Mouse (Mus musculus): ENCODE data around the gene Vmn2r87.
"Not testable (repeated sequence)": the region's sequence is repeated elsewhere in the genome, so short reads cannot be mapped to it uniquely, and the experiment has no call there.

Gene Vmn2r87

DNA sequence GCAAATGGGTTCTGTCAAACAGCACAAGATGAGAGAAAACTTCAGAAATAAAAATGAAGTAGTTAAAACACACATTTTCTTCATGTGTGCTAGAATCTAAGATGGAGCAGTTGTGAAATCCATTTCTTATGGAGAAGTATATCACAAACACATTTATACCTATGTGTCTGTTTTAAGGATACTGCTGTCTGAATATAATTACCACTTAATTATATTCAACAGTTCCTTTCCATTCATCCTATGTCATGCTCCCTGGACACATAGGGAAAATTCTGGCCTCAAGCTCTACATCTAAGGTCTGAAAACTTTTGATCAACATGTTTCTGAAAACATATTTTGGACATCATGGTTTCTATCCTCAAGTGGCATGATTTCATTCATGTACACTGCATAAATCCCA, at the start of gene Vmn2r87:
Gene Vmn2r87, minus strand, starts transcription at position 101 of the 400 bp plus-strand sequence.
- no peak for DNase-seq (ENCODE audit: low spot score)

- not testable (repeated sequence) for DNase-seq (ENCODE audit: low spot score)
Measured at GRCm38 (mm10) chr10:130544331-130544730, 47.1 kb upstream of the Vmn2r87 start.

- DNase-seq (ENCODE audit: low spot score), result peak; percentile 90
Measured at GRCm38 (mm10) chr10:130541931-130542691, 44.9 kb upstream of the Vmn2r87 start.

- peak; percentile 42 for DNase-seq (ENCODE audit: low spot score)
Measured at GRCm38 (mm10) chr10:130536101-130536500, 38.9 kb upstream of the Vmn2r87 start.

DNA sequence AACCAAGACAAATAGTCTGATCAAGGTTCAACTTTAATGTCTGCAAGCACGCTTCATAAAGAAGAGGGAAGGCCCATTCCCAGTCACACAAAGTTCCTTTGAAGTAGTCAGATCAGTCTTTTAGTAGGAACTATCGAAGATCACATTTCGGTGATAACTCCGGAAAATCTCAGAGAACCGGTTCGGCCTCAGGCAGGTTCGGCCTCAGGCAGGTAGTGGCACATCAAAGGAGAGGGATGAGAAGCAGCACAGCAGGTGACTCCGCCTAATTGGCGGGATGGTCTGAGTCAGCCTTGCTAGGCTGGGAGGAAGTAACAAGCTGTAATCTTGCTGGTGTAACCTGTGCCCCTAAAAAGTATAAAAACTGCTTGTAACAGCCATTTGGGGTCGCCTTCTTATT, 30.7 kb upstream of the Vmn2r87 start:
- DNase-seq (ENCODE audit: low spot score), result no peak

- DNase-seq (ENCODE audit: low spot score), result no peak
Measured at GRCm38 (mm10) chr10:130470311-130470760, 26.9 kb downstream of the Vmn2r87 start.

DNA sequence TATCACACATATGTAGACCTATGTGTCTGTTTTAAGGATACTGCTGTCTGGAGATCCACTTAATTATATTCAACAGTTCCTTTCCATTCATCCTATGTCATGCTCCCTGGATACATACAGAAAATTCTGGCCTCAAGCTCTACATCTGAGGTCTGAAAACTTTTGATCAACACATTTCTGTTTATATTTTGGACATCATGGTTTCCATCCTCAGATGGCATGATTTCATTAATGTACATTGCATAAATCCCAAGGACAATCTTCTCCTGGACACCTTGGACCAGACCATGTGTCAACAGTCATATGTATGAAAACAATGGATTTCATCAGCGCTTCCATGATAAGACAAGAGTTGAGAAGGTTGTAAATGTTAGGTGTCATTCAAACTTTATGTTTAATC, 41.2 kb downstream of the Vmn2r87 start, which contains the start of gene Vmn2r86:
Gene Vmn2r86, minus strand, starts transcription at position 101 of the 400 bp plus-strand sequence.
- DNase-seq (ENCODE audit: low spot score), result not testable (repeated sequence)

DNA sequence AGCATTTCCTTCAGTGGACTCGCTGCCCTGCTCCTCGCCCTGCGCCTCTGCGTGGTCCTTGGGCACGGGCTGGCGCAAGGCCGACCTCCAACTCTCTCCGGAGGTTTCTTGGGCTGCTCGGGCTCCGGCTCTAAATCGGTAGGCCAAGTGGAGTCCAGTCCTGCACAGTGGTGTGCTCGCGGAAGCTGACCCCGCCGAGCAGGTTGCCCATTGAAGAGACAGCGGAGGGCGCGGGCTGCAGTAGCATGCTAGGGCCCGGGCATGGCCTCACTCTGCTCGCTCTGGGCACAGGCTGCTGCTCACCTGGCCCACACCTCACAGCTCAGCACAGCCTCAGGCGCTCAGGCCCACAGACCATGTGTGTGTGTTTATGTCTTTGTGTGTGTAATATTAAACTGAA, 52.4 kb downstream of the Vmn2r87 start:
- DNase-seq (ENCODE audit: low spot score), result no peak

GRCm38 (mm10) chr10:130434185-130434898, 62.9 kb downstream of the Vmn2r87 start:
- DNase-seq (ENCODE audit: low spot score), result not testable (repeated sequence)

- DNase-seq (ENCODE audit: low spot score), result not testable (repeated sequence)
Measured at GRCm38 (mm10) chr10:130429603-130430002, 67.6 kb downstream of the Vmn2r87 start, which contains the start of gene Vmn2r85. Vmn2r85 (minus strand) TSS chr10:130429703.

DNA sequence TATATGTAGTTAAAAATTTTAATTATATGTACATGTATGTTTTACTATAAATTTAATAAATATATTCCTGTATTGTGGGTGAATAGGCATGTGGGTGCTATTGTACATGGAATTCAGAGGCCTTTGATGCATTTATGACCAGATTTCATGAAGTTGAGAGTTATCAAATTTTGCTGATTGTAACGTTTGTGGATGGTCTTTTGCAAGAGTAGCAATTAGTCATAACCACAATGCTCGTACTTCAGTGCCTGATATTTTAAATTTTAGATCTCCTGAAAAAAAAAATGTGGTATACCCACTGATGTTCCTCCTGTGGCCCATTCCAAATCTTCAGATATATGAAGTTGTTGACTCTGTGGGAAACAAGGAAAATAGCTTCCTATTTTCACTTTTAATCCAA, 74.8 kb downstream of the Vmn2r87 start:
- not testable (repeated sequence) for DNase-seq (ENCODE audit: low spot score)
